Mouse (Mus musculus) thymus, postnatal 4 days (tissue): ENCODE measurements at regions not wholly inside any gene's neighbourhood (a gene's known extent, or its start where the extent isn't known, plus 50 kb on each side); places are given as distances from the start of the nearest gene placed in this dataset.
"Not testable (repeated sequence)": the region's sequence is repeated elsewhere in the genome, so short reads cannot be mapped to it uniquely, and the experiment has no call there.

ENCODE experiments used
- DNase-seq: peaks from one replicate; pipeline ENCODE4 v3.0.0; 2021

DNA sequence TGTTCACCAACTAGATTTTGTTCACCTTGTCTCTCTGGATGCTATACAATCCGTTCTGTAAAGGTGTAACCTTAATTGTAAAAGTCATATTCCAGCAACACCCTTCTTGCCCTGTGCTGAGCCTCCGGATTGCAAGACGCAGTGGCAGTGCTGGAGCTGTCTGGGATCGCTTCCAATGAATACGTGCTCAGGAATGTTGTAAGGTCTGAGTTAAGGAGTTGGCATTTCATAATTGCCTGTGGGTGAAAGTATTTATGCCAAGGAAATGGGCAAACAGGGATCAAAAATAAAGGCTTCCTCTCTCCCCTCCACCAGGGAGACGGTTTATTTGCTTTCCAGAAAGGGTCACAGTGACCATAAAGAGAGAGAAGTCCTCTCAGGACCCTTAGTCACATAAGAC, 93.3 kb downstream of the Apob start:
- DNase-seq: no peak

DNA sequence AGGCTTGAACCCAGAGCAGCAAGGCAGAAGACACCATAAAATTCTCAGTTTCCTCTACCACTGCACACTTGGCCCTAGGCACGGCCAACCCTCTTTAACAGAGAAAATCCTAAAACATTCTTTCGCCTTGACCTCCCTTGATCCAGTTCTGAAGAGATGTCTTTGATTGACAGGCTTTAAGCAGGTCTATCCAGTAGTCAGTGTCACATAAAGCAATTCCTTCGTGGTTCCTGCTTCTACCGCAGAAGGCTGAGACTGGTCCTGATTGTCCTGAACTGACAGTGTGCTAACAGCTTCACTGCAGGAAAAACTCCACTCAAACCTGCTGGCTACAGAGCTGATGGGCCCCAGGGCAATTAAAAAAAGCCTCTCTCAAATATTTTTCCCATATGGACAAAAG, 93.8 kb downstream of the Apob start:
- DNase-seq: no peak

GRCm38 (mm10) chr12:8076010-8076540, 98.6 kb downstream of the Apob start:
- DNase-seq: no peak

- DNase-seq: no peak
These were observed 99.9 kb downstream of the Apob start for GRCm38 (mm10) chr12:8077346-8077745.

GRCm38 (mm10) chr12:8078046-8078445, 100.6 kb downstream of the Apob start:
- DNase-seq: no peak

DNA sequence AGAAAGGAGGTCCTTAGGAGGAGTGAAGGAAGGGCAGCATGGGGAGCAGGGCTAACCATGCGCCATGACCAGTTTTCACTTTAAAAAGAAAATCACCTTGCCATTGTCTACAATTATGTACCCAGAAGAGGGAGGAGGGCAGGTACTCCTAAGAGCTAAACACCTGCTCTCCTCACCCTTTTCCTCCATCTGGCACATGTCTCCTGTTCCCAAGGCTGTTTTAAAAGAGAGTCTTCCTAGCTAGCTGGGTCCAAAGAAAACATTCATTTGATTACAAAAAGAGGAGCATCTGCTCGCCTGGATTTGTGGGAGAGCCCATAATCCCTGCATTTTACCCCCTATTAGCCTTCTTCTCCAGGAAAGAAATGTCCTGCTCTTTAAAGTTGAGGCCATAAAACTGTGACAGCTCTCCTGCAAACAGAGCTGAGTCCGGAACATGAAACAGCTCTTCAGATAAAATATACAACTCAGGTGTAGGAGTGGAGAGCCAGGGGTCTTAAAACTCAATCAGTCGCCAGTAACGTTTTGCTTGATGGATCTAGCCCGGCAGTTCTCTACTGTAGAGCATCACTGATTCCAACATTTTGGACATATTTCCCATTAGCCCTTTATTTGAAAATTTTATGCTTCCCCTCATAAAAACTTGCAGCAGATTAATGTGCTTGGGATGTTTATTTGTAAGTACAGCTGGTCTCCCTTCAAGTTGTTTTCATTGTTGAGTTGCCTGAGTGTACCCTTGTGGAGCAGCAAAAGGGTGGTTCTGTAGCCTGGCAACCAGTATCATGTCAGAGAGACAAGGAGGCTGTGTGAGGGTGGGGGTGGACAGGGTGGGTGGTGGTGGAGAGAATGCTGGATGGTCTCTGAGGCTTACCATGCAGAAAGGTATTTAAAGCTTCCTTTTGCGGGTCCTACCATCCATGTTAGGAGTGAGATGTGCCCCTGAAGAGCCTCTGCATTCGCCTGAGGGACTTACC, 105.5 kb downstream of the Apob start:
- no peak for DNase-seq

DNA sequence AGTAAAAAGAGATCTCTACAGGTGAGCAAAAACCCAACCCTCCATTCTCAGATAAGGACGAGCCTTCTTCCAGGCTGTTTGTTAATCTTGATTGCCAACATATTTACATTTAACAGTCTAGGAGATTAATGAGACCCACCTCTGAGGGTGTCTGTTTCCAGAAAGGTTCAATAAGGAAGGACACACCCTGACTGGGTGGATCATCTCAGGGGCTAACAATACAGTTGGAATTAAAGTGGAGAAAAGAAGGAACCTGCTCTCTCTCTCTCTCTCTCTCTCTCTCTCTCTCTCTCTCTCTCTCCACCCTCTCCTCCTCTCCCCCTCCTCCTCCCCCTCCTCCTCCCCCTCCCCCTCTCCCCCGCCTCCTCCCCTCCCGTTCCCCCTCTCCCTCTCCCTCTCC, 110.5 kb downstream of the Apob start:
- DNase-seq: no peak

- no peak for DNase-seq
These were observed 112.2 kb downstream of the Apob start for GRCm38 (mm10) chr12:8089423-8090278.

DNA sequence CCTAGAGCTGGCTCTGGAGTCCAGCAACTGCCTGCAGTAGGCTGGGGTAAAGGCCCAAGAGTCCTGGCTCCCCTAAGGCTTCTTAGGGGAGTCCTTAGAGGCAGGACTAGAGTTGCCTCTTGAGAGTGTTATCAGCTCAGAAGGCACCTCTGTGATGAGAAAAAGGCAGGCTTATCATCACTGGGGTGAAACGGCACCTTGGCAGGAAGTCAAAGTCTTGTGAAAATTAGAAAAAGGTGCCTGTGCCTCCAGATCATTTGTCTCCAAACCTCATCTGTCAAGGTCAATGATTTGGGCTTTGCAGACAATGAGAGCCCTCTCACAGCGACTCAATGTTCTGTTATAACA, 112.8 kb downstream of the Apob start:
- DNase-seq: no peak

DNA sequence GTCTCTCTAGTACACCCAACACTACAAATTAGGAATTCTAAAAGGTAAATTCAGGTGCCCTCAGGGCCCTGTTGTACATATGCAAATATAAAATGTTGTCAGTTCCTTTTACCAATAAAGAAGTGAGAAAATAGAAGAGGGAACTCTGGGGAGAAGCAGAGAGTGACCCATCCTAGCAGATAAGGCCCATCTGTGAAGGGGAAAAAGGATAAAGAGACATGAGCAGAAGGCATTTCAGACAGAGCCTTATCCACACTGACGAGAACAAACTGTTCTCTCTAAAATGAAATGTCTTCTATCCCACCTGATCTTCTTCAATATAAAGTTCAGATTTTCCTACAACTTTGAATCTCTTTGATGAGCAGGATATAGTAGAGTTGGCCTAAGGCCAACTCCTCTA, 114.5 kb upstream of the Ldah start:
- DNase-seq: no peak

- DNase-seq: no peak
These were observed 112.0 kb upstream of the Ldah start for GRCm38 (mm10) chr12:8095946-8096345.

DNA sequence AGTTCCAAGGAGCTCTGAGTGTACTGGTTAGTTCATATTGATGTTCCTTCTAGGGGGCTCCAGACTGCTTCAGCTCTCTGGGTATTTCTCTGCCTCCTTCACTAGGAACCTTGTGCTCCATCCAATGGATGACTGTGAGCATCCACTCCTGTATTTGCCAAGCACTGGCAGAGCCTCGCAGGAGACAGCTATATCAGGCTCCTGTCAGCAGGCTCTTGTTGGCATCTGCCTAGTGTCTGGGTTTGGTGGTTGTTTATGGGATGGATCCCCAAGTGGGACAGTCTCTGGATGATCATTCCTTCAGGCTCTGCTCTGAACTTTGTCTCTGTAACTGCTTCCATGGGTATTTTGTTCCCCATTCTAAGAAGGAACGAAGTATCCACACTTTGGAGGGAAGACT, 109.5 kb upstream of the Ldah start:
- DNase-seq: not testable (repeated sequence)

GRCm38 (mm10) chr12:8099114-8099513, 108.8 kb upstream of the Ldah start:
- no peak for DNase-seq

DNA sequence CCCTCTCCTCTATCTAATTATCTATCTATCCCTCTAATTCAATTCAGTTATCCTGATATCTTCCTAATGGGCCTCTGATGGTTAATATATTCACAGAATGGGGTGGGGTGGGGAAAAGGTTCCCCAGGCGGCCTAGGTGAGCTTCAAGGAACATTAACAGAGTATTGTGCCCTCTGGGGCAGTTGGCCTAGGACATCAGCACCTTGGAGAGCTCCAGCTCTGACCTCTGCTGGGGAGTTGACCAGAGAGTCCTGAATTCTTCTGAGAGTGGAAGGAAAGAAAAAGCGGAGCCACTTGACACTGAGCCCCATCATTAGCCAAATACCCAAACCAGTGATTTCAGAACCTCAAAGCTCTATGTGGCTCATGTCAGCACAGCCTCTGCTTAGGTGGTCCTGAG, 108.1 kb upstream of the Ldah start:
- DNase-seq: peak; percentile 12

GRCm38 (mm10) chr12:8101837-8102236, 106.1 kb upstream of the Ldah start:
- DNase-seq: no peak

DNA sequence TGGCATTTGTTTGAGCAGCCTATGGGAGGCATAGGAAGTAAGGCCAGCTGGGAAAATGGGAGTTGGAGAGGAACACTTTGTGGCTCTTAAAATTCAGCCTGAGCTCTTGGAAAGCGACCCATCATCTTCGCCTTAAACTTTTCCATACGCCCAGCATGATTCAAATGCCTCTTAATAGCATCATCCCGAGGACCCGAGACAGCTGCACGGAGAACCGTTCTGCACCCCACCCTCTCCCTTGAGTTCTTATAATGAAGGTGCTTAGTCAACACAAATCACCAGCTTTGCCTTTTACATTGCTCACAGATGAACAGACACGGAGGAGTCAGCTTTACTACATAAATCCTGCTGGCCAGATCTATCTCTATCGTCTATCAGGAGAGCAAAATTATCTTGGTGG, 104.6 kb upstream of the Ldah start:
- DNase-seq: no peak

- DNase-seq: no peak
These were observed 100.8 kb upstream of the Ldah start for GRCm38 (mm10) chr12:8107137-8107536.

DNA sequence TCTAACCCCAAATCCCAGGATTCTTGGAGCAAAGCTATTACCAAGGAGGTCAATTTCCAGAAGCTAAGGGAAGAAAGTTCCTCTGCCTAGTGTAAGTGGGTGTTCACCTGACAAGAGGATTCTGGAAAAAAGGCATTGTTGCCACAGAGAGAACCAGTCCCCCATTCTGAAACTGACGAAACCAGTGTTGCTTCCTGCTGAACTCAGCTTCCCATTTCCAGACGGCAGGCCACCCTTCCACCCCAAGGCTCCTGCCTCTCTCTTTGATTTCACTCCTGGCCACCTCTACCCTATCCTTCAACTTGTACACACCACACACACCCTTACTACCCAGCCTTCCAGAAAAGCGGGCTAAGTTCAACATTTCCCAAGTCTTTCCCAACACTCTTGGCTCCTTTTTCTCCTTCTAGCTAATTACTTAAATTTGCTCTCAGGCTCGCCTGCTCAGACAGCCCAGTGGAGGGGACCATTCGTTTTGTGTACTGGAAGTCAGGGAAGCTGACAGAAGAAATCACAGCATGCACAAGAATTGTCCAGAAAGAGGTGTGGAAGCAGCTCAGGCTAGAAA, 98.6 kb upstream of the Ldah start:
- DNase-seq: no peak

DNA sequence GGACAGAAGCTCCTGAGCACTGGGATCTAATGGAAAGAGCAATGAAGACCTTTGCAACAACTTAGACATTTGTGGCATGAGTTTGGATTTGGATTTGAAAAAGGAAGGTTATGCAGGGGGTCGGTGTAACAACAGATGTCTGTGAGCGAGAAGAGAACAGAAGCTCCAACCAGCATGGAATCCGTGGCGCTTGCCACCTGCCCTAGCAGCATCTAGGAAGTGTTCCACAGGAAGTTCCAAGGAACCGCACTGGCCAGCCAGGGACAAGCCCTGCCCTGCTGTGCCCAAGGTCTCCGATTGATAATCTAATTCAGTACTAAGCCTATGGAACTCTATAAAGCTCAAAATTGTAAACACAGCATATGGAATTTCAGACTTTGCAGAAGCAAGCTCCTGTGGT, 98.0 kb upstream of the Ldah start:
- DNase-seq: no peak

DNA sequence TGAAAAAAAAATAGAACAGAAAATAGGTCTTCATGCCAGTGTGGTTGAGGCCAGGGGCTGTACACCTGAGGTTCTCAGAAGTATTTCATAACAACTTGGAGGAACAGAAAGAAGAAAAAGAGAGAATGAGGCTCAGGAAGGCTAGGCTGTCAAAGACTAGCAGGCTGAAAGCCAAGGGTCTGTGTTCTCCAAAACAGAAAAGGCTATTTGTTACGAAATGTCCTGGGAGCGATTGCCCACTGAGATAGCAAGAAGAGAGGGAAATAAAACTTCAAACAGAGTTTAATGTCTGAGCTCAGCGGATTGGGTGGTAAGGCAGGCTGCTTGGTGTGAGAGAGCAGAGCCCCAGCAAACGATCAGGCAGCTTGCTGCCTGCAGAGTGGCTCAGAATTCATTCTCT, 97.6 kb upstream of the Ldah start:
- no peak for DNase-seq

GRCm38 (mm10) chr12:8111484-8111883, 96.4 kb upstream of the Ldah start:
- DNase-seq: no peak

GRCm38 (mm10) chr12:8155566-8155965, 52.3 kb upstream of the Ldah start:
- no peak for DNase-seq
